Mouse (Mus musculus) megakaryocyte progenitor cell, adult 5-6 weeks (primary cell): Measurements from ENCODE around the gene Arhgap25. TPM values are rescaled to one million over a fixed set of nuclear protein-coding genes. Genes with fewer than 3 reads are reported as not detected.
"Not testable (repeated sequence)": the region's sequence is repeated elsewhere in the genome, so short reads cannot be mapped to it uniquely, and the experiment has no call there.

ENCODE experiments used
- ATAC-seq: replicated peaks from 2 replicates; pipeline ENCODE4 v1.8.0; 2016; ENCODE audit warnings: mild to moderate bottlenecking, moderate TSS enrichment, inconsistent platforms; ENCODE audit not compliant: poor library complexity
- total RNA-seq, 2 experiments: library from RNA; stranded (forward) in 1 of 2; stranded (reverse) in 1 of 2; fragments of 157-497, 149-512 nt in 1 of 2; fragments of 200-1000 nt in 1 of 2; gene quantifications; 2 replicates each; pipeline versions ENCODE4 v1.2.3 to v1.2.4; 2015 to 2017

The Arhgap25 gene
- total RNA-seq (2015) (7.0 and 11.0 TPM in 2 replicates), total RNA-seq (2017) (23.0 and 30.6 TPM in 2 replicates)

DNA sequence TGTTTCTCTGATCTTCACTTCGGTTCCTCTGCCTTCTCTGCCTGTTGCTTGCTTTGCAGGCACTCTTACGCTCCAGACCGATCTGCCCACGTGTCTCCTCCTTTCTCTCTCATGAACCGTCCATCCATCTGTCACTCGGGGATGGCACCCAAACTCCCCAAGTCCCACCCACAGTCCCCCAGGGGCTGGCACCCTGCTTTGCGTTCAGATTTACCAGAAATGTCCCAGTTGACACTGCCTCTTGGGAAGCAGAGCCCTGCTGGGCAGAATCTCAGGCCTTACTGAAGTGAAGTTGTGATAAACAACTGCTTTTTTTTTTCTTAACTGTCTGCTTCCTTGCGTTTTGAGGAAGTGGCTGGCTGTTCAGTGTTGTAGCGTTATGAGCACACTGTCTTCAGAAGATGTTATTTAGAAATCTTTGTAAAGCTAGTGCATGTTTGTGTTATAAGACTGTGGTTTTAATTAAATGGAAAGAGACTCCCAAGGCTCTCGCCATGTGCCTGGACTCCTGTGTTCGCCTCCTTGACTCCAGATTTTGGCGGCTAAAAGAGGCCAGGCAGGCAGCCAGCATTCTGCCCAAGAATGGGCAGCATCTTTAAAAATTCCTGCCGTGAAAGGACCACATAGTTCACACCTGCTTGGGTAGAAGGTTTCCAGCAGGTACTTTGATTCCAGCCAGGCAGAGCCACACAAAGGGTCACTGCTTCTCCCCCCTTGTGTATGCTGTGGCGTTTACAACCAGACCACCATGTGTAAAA is at the start of gene Arhgap25:
TSS of gene Arhgap25 (minus strand) at position 307 of the 758 bp plus-strand sequence.
- peak; percentile 53 for ATAC-seq

DNA sequence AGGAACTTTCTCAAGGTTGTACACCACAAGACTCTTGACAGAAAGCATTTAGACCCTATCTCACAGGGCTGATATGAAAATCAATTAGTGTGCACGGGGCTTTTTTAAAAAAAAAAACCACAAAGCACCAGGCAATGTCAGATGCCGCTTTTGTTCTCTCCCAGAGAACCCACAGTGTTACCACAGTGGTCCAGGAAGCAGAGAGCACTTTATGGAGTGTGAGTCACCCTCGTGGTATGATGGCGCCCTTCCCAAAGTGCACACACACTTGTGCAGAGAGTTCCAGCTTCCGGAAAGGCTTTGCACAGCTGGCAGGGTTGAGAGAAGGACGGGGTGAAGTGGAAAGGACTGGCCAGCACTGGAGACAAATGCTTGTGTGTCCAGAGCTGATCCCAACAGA is 49.4 kb upstream of the Arhgap25 start:
- ATAC-seq: peak; percentile 24

DNA sequence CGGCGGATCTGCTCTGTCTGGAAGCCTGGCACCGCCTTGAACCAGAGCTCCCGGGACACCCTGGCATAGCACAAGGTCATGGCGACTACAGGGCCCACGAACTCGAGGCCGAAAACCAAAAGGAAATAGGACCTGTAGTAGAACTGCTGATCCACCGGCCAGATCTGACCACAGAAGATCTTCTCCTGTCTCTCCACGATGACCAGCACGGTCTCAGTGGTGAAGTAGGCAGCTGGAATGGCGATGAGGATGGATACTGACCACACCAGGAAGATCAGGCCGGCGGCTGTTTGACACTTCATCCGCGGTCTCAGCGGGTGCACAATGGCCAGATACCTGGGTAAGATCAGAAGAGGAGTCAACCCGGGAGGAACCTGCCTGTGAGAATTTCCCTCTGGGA is 48.5 kb upstream of the Arhgap25 start:
- no peak for ATAC-seq

DNA sequence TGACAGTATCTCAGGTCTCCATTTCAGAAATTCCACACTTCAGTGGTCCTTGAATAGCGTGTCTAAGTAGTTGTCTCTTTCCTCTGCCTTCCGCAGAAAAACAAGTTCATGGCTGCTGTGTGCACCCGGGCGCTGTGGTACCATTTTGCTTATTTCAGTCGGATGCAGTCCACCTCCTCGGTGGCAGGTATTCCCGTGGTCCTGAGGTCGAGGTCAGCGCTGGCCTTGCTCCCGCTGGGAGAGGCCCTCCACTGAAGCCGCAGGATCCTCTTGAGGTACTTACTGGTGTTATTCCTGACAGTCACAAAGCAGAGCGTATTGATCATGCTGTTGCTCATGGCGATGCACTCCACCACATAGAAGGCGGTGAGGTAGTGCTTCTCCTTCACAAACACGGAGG is 48.0 kb upstream of the Arhgap25 start:
- ATAC-seq: no peak

DNA sequence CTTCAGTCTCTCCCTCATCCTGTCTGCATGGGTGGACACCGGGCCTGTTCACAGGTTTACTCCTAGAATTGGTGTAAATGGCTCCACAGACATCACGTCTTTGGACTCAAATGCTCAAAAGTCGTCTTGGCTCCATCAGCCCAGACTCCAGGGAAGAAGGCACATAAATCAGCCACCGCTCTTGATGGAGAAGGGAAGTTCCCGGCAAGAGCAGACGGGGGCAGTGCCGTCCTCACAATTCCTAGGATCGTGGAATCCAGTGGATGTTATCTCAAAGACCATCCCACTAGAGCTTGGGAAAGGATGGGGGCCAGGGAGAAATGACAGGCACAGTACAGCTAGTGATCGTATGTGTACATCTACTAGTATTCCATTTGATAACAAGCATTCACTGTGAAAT is 45.2 kb upstream of the Arhgap25 start:
- ATAC-seq: no peak

DNA sequence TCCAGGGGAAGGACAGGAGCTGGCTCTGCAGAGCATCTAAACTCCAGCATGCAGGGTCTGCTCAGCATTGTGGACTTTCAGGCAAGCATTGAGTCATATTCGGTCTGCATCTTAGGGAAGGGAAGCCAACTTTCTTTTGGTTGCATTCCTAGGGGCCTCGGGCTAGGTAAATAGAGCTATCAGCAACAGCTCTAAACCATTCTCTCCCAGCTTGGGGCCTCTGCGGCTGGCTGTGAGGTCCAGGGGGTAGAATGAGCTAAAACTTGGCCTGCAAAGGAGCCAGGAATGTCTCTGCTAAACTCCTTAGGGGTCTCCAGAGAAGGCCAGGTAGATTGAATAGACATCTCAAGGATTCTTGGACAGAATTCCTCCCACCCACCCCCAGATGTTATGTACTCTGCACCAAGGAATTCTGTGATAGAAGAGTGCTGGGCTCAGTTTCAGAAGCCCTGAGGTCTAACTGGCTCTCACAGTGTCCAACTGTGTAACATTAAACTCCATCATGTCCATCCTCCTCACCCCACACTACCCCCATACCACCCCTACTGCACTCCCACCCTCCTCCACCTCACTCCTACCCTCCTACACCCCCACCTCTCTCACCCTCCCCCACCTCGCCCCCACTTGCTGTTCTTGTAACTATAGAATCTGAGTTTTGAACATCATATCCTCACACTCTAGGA is 43.7 kb upstream of the Arhgap25 start:
- ATAC-seq: no peak

DNA sequence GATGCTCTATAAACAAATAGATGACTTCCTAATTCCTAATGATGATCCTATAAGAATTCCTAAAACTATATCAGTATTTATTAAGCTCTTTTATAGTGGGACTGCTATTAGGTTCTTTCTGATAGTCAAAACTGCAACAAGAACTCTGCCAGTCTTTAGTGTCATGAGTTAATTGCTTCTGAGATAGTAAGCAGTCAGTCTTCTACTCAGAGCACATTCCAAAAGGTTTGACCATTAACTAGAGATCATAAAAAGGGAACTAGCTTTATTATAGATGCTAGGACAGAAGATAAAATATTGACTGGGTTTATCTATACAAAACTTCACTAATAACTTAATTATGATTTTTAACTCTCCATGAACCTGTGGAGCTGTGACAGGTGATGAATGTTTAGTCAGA is 38.8 kb upstream of the Arhgap25 start:
- ATAC-seq: not testable (repeated sequence)

DNA sequence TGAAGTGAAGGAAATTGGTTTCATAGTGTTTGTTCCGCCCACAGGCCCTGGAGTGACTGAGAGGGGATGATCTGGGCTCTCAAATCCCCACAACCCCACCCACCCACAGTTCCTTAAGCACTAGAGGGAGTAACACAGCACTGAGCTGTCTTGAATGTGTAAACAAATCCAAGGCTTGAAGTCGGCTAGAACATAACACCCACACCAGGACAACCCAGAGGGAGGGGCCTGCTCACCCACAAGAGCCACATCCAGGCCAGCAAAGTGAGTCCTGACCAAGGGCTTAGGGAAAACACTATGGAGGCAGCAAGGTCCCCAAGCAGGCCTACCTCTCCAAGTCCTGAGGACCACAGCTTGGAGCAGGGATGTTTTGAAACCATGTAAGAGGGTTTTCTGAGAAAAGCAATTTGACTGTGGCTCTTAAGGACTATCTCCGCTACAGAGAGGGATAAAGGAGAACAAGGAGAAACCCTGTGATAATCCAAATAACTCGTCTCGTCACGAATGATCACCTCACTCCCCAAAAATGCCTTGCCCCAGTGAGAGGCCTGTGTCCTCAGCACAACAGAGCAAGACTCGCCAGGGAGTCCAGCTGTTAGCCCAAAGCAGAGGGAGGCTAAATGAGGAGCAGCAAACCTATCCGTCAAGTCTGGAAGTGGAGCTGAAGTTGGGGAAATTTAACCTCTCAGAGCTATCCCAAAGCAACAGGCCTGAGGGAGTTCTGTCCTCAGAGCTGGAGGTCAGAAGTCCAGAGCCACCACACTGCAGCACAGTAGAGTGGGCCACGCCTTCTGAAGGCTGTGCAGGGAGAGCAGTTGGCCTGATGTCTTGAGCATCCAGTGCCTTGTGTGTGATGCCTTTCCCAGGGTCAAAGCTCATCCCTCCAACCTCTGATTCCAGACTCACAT is 34.9 kb upstream of the Arhgap25 start:
- no peak for ATAC-seq

DNA sequence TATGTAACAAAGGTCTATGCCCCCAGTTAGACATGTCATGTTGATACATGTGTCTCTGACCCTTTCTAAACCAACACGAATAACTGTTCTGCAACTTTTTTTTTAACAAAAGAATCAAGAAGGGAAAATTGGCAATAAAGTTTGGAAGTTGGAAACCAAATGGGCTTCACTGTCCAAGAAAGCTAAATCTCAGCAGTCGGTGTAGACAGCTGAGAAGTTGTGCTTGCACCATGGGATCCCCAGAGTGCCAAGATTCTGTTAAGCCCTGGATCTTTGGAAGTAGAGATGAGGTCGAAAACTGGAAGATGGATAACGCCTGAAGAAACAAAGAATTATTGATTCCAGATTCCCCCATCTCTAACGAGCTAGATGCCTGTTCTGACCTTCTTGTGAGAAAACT is 32.1 kb upstream of the Arhgap25 start:
- no peak for ATAC-seq

DNA sequence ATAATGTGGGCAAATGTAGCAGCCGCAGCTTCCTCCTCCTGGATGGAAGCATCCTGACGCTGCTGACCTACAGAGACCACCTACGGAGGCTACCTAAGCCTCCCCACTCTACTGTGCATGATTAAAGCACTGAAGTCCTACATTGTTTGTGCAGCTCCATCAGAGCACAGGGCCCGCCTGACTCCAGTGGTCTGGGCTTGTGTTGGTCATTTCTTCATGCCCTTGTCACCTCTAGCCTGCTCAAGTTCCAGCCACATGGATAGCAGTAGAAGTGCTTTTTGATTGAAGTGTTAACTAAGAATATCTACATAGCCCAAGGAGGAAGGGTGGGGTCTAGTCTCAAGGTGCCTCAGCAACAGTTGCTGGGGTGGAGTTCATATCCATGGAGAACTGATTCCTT is 31.3 kb upstream of the Arhgap25 start:
- no peak for ATAC-seq

DNA sequence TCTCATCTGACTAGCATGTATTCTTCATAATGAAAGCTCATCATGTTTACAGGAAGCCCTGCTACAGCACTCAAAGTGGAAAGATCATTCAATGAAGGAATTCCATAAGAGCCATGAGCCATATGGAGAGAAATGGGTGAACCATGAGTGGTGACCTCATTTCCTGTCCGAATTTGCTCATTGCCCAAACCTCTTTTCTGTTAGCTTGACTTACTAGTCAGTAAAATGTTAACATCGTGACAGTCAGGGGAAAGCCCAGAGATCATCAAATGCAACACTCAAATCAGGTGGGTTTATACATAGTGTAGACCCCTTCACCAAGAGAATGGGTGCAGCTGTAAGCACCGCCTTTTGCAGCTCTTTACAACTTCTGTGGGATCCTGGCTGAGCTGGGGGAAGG is 20.7 kb upstream of the Arhgap25 start:
- ATAC-seq: no peak

DNA sequence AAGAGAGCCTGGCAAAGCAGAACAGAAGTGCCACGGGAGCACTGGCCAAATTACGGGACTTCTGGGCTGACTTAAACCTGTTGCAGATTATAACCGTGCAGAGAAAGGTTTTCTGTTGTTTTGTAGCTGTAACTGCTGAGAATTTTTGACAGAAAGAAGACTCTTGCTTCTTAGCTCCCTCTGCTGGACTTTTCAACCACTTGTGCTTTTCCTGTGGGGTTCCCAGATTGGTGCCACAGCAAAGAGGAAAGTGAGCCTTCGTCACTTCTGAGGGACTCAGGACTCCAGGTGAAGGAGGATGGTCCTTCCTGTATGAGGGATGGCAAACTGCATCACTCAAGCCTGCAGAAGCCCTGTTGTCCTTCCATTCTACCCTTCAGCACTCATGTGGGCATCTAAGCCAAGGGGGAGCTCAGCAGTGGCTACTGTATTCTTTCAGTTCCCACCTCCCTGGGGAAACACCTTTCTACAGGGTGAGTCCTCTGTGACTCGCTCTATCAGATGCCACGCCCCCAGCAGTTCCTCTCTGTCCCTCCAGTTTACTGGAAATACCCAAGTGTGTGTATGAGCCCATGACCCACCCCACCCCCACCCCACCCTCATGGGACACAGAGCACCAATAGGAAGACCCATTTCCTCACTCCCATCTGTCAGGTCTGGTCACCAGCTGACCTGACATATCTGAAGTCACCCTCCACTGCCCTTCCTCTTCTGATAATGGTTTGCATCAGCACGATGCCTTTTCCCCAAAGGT is 19.2 kb upstream of the Arhgap25 start:
- peak; percentile 60 for ATAC-seq

DNA sequence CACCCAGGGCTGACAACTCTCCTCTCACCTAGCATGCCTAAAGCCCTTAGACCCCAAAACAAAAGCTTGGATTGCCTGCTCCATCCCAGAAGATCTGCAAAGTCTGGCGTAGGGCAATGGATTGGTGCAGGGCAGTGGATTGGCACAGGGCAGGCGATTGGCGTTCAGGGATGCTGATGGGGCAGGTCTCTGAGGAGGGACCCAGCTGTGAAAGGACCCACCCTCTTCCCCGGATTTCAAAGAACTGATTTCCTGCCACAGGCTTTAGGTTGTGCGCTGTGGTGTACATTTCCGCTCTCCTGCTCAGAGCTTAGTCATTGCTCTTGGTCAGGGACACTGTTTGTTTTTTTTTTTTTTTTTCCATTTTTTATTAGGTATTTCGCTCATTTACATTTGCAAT is 14.8 kb upstream of the Arhgap25 start:
- ATAC-seq: peak; percentile 85

DNA sequence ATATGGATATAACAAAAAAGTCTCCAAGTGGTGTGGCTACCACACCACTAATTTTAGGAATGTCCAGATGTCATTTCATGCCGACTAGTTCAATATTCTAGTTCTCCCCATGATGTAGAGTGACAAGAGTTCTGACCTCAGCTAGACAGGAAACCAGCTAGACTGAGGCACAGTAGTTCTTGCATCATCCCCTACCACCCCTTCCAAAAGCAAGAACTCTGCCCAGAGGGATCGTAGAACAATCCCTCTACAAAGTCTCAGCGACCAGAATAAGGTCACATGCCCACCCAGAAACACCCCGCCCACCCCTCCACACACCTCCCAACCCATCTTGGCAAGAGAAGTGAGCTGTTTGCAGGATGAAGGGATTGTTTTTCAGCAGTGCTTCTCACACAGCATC is 14.4 kb upstream of the Arhgap25 start:
- ATAC-seq: peak; percentile 53

DNA sequence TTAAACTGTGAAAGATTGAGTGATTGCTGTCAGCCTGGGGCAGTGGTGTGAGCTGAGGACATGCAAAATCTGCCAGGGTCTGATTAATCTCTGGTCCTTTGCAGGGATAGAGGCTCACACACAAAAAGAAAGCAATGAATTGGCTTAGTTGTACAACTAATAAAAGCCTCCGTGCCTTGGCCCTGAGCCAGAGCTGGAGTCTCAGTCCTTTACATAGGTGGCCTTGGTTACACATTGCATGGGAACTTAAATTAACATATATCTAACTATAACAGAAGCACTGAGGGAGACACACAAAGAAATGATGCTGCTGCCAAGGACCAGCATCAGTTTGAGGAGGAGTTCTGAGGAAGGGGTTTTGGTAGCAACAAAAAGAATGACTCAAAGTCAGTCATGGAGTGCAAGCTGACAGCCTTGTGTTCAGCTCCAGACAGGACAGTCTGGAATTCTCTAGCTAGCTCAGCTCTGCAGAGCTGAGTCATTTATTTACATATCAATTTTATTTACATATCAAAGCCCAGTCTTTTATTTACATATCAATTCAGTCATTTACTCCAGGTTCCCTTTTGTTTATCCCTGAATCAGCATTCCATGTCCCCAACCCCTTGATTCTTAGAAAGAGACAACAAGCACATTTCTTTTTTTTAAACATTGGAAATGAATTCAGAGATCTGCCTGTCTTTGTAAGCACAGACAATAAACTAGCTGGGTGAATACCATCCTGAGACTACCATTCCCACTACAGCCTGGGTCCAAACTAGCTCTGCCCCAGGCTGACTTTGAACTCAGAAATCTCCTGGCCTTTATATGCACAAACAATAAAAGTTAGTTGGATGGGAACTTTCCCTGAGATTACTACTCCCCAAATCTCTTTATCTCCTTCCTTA is 12.5 kb upstream of the Arhgap25 start:
- no peak for ATAC-seq

DNA sequence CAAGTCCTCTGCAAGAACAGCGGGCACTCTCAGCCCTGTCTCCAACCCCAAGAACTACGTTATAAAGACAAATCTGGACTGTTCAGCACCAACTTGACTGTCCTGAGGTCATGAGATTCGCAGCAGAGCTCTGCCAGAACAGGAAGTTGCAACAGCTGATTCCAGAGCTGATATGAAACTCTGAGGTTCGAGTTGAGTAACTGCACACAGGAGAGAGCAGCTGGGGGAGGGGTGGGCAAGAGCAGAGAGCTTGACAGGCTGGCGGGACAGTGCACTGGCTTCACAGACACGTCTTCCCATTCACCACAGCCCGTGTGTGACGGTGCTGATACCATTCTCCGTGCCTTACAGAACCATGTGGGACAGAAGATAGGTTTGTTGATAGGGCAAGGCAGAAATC is 9.0 kb upstream of the Arhgap25 start:
- ATAC-seq: peak; percentile 91

DNA sequence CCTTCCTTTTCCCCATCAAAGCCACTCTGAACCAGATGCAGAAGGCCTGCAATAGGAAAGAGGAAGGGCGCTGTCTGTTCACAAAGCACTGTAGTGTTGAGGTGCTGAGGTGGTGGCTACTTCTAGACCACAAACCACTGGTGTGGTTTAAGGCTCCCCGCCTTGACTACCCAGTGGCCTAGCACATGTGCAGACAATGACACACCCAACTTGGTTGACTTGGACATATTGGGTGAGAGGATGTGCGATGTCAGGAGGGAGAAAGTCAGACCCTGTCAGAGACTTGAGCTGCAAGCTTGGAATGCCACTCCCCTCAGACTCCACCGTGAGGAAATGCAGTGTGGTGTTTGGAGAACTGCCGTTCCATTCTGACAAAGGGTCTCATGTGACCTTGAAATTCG is 8.1 kb upstream of the Arhgap25 start:
- ATAC-seq: peak; percentile 79

DNA sequence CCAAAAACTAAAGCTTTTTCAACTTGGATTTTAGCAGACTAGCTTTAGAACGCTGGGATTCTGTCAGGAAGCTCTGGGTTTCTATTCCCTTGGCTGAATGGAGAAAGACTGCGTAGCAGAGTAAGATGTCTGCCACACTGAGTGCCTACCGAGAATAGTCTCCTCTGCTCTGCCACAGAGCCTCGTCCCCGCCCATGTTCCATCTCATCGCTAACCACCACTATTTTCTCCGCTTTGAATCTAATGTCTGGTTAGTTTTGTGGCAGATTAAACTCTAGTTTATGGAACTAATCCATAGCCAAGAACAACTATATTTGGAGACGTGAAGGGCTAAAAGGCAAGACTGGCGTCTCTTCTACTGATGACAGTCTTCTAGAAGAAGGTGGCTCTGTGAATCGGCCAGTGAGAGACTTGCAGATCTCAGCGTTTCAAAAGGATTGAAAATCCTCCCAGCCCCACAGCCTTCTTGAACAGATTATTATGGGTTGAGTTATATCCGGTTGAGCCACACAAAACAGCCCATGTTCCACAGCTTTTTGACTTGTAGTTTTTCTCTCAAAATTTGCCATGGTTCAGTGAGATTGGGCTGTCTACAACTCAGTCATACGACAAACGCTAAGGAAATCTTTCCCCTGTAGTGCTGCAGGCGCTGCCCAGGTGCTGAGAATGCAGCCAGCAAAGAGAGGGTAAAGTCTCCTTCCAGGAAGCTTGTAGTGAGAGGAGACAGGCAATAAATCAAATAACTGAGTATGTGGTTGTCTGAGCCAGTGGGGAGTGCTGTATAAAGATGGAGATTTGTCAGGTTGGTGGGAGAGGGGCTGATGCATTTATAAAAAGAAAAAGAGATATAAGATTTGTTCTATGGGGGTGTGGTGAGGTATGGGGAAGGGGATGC is 5.6 kb upstream of the Arhgap25 start:
- ATAC-seq: no peak

DNA sequence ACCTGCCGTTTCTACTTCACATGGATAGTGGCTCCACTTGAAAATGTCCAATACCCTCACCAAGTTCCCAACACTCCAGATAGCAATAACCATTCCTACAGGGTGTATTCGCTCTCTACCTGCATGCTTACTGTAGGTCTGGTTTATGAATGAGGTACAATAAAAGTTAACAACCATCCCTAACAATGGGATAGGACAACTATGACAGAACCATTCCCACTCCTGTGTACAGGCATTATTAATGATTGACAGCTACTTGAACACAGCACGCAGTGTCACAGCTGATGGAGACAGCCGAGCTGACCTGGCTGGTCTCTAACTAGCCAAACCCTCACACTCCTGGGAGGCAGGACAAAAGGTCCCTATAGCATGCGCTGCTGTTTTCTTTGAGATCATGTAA is 4.6 kb upstream of the Arhgap25 start:
- ATAC-seq: no peak
